ENCODE assay signal across 29 mouse cellular contexts in the genomic region with DNA sequence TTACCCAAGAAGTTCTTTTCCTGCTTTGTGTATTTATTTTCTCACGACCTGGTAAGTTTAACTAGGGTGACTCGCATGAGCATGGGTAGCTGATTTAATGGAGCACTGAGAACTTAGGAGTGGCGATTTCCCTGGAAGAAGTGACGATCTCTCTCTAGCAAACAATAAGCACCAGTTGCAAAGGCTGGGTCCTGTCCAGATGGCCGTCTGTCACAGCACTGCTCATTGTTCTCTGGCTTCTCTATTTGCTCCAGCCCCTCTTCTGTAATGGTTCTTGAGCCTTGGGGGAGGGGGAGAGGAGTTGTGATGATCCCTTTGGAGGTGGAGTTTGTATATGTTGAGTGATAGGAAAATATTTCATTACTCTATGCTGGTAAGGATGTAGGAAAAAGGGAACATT.
DNase-seq lines count a peak whose midpoint lies in the region; ATAC-seq and TF ChIP-seq lines count a peak whose summit lies in the region.
"Had no signal": no experiment of that assay in that cellular context is flagged by ENCODE, and none has a peak within 500 bp of the region (broad histone marks: within the 10 kb centered on the region; RNA-seq: fewer than 3 reads in every experiment).

No protein-coding gene starts in this region.

- H3K4me3 ChIP-seq in forebrain, embryonic 11.5 days (ENCODE audit: low read depth, low read length) = no peak overlapping the region
- no peak overlapping the region for H3K4me3 ChIP-seq in forebrain, postnatal 0 days (ENCODE audit: low read depth, low read length)
- H3K4me3 ChIP-seq in hindbrain, embryonic 11.5 days (ENCODE audit: low read depth, low read length) = no peak overlapping the region
- H3K4me3 ChIP-seq in hindbrain, embryonic 13.5 days = no peak overlapping the region
- H3K4me3 ChIP-seq: embryonic facial prominence, embryonic 10.5 days; embryonic facial prominence, embryonic 15.5 days; hindbrain, embryonic 12.5 days; kidney, embryonic 15.5 days; left cerebral cortex, adult 2 months; limb, embryonic 12.5 days; liver, embryonic 15.5 days; midbrain, embryonic 10.5 days; stomach, embryonic 15.5 days had no signal

- no peak overlapping the region for H3K4me2 ChIP-seq in forebrain, embryonic 11.5 days (ENCODE audit: low read depth, low read length, severe bottlenecking)
- H3K4me2 ChIP-seq in forebrain, postnatal 0 days (ENCODE audit: low read depth) = no peak overlapping the region
- H3K4me2 ChIP-seq in hindbrain, embryonic 11.5 days (replicated peaks; ENCODE audit: low read depth, low read length) = no peak overlapping the region
- no peak overlapping the region for H3K4me2 ChIP-seq in hindbrain, embryonic 13.5 days
- H3K4me2 ChIP-seq: embryonic facial prominence, embryonic 15.5 days; hindbrain, embryonic 12.5 days; kidney, embryonic 15.5 days; limb, embryonic 12.5 days; liver, embryonic 15.5 days; lung, embryonic 14.5 days; stomach, embryonic 15.5 days had no signal

- 67% methylated on average over 5 of the region's 5 CpGs for WGBS in forebrain, embryonic 11.5 days
- 37% methylated on average over 5 of the region's 5 CpGs for WGBS in forebrain, postnatal 0 days
- 50% methylated on average over 5 of the region's 5 CpGs for WGBS in hindbrain, embryonic 11.5 days
- WGBS in hindbrain, embryonic 13.5 days = 48% methylated on average over 5 of the region's 5 CpGs

- H3K27me3 ChIP-seq in forebrain, embryonic 11.5 days (ENCODE audit: control insufficient read depth, insufficient read depth, low read length) = no peaks in the 10 kb centered on the region
- H3K27me3 ChIP-seq in forebrain, postnatal 0 days (ENCODE audit: insufficient read depth, low read length) = no peaks in the 10 kb centered on the region
- no peaks in the 10 kb centered on the region for H3K27me3 ChIP-seq in hindbrain, embryonic 11.5 days (ENCODE audit: control insufficient read depth, insufficient read depth, low read length)
- no peaks in the 10 kb centered on the region for H3K27me3 ChIP-seq in hindbrain, embryonic 13.5 days
- H3K27me3 ChIP-seq: embryonic facial prominence, embryonic 15.5 days; hindbrain, embryonic 12.5 days; kidney, embryonic 15.5 days; limb, embryonic 12.5 days; liver, embryonic 15.5 days; stomach, embryonic 15.5 days had no signal

- H3K27ac ChIP-seq in forebrain, embryonic 11.5 days (ENCODE audit: low read depth, low read length) = no peak overlapping the region
- no peak overlapping the region for H3K27ac ChIP-seq in forebrain, postnatal 0 days (ENCODE audit: low read depth, low read length)
- H3K27ac ChIP-seq in hindbrain, embryonic 11.5 days (ENCODE audit: low read depth, low read length) = no peak overlapping the region
- no peak overlapping the region for H3K27ac ChIP-seq in hindbrain, embryonic 13.5 days
- H3K27ac ChIP-seq: embryonic facial prominence, embryonic 10.5 days; embryonic facial prominence, embryonic 15.5 days; hindbrain, embryonic 12.5 days; kidney, embryonic 15.5 days; left cerebral cortex, adult 2 months; limb, embryonic 12.5 days; liver, embryonic 15.5 days; midbrain, embryonic 10.5 days; stomach, embryonic 15.5 days had no signal

- no peaks in the 10 kb centered on the region for H3K4me1 ChIP-seq in forebrain, embryonic 11.5 days (replicated peaks; ENCODE audit: control insufficient read depth, insufficient read depth, low read length)
- no peaks in the 10 kb centered on the region for H3K4me1 ChIP-seq in forebrain, postnatal 0 days (ENCODE audit: insufficient read depth)
- H3K4me1 ChIP-seq in hindbrain, embryonic 11.5 days (replicated peaks; ENCODE audit: control insufficient read depth, insufficient read depth, low read length) = no peaks in the 10 kb centered on the region
- H3K4me1 ChIP-seq in hindbrain, embryonic 13.5 days (replicated peaks) = no peaks in the 10 kb centered on the region
- H3K4me1 ChIP-seq: embryonic facial prominence, embryonic 10.5 days; embryonic facial prominence, embryonic 15.5 days; hindbrain, embryonic 12.5 days; kidney, embryonic 15.5 days; limb, embryonic 12.5 days; liver, embryonic 15.5 days; midbrain, embryonic 10.5 days; stomach, embryonic 15.5 days had no signal

- peak; percentile 42; the same call in 1 of the 2 replicates for ATAC-seq in forebrain, embryonic 11.5 days (replicated peaks; ENCODE audit: low FRiP score)
- ATAC-seq in forebrain, postnatal 0 days = no peak
- peak; percentile 35; the same call in 1 of the 2 replicates for ATAC-seq in hindbrain, embryonic 11.5 days (ENCODE audit: low FRiP score)
- ATAC-seq in hindbrain, embryonic 13.5 days (ENCODE audit: low FRiP score) = no peak

- H3K9me3 ChIP-seq in forebrain, embryonic 11.5 days (ENCODE audit: control insufficient read depth, low read length) = no peaks in the 10 kb centered on the region
- H3K9me3 ChIP-seq in forebrain, postnatal 0 days (ENCODE audit: low read length) = no peaks in the 10 kb centered on the region
- H3K9me3 ChIP-seq in hindbrain, embryonic 11.5 days (ENCODE audit: control insufficient read depth, low read length) = no peaks in the 10 kb centered on the region
- no peaks in the 10 kb centered on the region for H3K9me3 ChIP-seq in hindbrain, embryonic 13.5 days
- H3K9me3 ChIP-seq: embryonic facial prominence, embryonic 10.5 days; embryonic facial prominence, embryonic 15.5 days; hindbrain, embryonic 12.5 days; kidney, embryonic 15.5 days; liver, embryonic 15.5 days; midbrain, embryonic 10.5 days; stomach, embryonic 15.5 days had no signal

- DNase-seq in forebrain, embryonic 11.5 days (ENCODE audit: low spot score) = no peak
- DNase-seq in forebrain, postnatal 0 days = no peak
- peak; percentile 2 for DNase-seq in hindbrain, embryonic 11.5 days (ENCODE audit: low spot score)
- peak; percentile 22 for DNase-seq in brain, adult 2 months (ENCODE audit: low read depth, low spot score)
- DNase-seq in mesoderm, embryonic 11.5 days (ENCODE audit: low read depth, low spot score) = peak; percentile 4
- no peak for DNase-seq in layer of hippocampus, postnatal 14 days (ENCODE audit: low spot score in 2 of 2)
- DNase-seq: adrenal gland, adult 8-10 months; cerebellum, adult 11 months; cerebellum, adult 9-10 months; cerebellum, postnatal 36 days; gastrocnemius, postnatal 14 days; heart, postnatal 14 days; kidney, adult 18-20 months; kidney, postnatal 25 days; lung, embryonic 14.5 days; lung, postnatal 14 days; right cerebral cortex, postnatal 25 days; thymus, postnatal 14 days had no signal

- no peaks in the 10 kb centered on the region for H3K36me3 ChIP-seq in forebrain, embryonic 11.5 days (ENCODE audit: control insufficient read depth, insufficient read depth, low read length)
- no peaks in the 10 kb centered on the region for H3K36me3 ChIP-seq in forebrain, postnatal 0 days (ENCODE audit: insufficient read depth)
- no peaks in the 10 kb centered on the region for H3K36me3 ChIP-seq in hindbrain, embryonic 11.5 days (ENCODE audit: control insufficient read depth, insufficient read depth, low read length)
- no peaks in the 10 kb centered on the region for H3K36me3 ChIP-seq in hindbrain, embryonic 13.5 days
- H3K36me3 ChIP-seq: embryonic facial prominence, embryonic 10.5 days; embryonic facial prominence, embryonic 15.5 days; G1E; hindbrain, embryonic 12.5 days; kidney, embryonic 15.5 days; limb, embryonic 12.5 days; liver, embryonic 15.5 days; midbrain, embryonic 10.5 days; stomach, embryonic 15.5 days had no signal

- no peak for TF ChIP-seq CTCF in forebrain, postnatal 0 days (IDR thresholded peaks at IDR 0.05; ENCODE audit: low read depth)

- H3K9ac ChIP-seq in forebrain, embryonic 11.5 days (ENCODE audit: low read length) = no peak overlapping the region
- H3K9ac ChIP-seq in forebrain, postnatal 0 days = no peak overlapping the region
- H3K9ac ChIP-seq in hindbrain, embryonic 11.5 days (ENCODE audit: low read depth, low read length) = no peak overlapping the region
- no peak overlapping the region for H3K9ac ChIP-seq in hindbrain, embryonic 13.5 days
- H3K9ac ChIP-seq: embryonic facial prominence, embryonic 15.5 days; hindbrain, embryonic 12.5 days; kidney, embryonic 15.5 days; limb, embryonic 12.5 days; liver, embryonic 15.5 days; lung, embryonic 14.5 days; stomach, embryonic 15.5 days had no signal

Comparison
In these comparisons a context has a peak if more than half of its experiments do, and no peak if none do; other contexts are left out.
1. ATAC-seq: peak in forebrain, embryonic 11.5 days (single experiment) and hindbrain, embryonic 11.5 days (single experiment); none in forebrain, postnatal 0 days (single experiment) and hindbrain, embryonic 13.5 days (single experiment).
2. DNase-seq: peak in hindbrain, embryonic 11.5 days (single experiment), brain, adult 2 months (single experiment) and mesoderm, embryonic 11.5 days (single experiment); none in forebrain, embryonic 11.5 days (single experiment), forebrain, postnatal 0 days (single experiment) and layer of hippocampus, postnatal 14 days (0 of 2).